Mouse (Mus musculus): ENCODE data around the gene Sipa1l2.

DNA sequence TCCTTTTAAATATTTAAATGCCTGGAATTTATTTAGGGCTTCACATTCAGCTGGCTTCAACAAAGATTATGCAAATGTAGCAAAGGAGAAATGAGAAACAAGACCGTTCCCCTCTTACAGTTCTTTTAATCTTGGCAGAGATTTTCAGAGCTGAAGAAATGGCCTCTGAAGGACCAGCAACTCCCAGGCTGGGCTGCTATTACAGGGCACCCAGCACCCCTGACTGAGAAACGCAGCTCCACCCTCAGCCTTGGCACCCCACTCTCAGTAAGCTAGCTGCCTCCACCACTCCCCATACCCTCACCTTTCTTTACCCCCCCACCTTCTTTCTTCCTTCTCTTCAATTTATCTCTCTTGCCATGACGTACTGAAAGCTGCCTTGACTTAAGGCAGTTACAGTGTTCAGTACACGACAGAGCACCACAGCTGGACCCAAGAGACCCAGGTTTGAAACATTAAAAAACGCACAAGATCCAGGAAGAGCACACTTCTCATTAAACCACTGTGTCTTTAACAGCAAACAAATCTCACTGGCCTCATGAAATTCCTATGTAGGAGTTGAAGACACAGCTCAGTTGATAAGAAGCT lies 10.4 kb downstream of the Sipa1l2 start:
- no peak for TF ChIP-seq TAL1 (IDR thresholded peaks at IDR 0.05; ENCODE audit: low read length)
- no peak for TF ChIP-seq GATA1 (IDR thresholded peaks at IDR 0.05; ENCODE audit: low read length)
